Mouse (Mus musculus): ENCODE data around the gene Cckbr.

Gene Cckbr

GRCm38 (mm10) chr7:105487104-105487876 lies 61.8 kb downstream of the Cckbr start:
- intact Hi-C loops (cut with DNase I) = no loop called here

DNA sequence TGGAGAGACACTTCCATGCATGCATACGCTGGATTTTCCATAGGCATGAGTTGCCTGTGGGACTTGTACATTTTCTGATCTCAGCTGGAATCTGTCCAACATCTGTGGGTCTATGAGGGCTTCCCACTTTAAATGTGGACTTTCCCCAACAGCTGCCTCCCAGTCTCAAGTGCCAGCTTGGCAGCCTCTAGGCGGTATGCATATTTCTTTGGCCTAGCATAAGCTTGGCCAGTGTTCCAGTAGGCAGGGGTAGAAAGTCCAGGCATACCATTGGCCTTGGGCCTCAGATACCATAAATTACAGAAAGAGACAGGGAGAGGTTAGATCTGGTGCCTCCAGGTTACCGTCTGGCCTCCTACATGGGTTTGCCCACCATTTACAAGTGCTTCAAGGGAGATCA lies 72.3 kb downstream of the Cckbr start:
- intact Hi-C loops (cut with DNase I) = no loop called here

DNA sequence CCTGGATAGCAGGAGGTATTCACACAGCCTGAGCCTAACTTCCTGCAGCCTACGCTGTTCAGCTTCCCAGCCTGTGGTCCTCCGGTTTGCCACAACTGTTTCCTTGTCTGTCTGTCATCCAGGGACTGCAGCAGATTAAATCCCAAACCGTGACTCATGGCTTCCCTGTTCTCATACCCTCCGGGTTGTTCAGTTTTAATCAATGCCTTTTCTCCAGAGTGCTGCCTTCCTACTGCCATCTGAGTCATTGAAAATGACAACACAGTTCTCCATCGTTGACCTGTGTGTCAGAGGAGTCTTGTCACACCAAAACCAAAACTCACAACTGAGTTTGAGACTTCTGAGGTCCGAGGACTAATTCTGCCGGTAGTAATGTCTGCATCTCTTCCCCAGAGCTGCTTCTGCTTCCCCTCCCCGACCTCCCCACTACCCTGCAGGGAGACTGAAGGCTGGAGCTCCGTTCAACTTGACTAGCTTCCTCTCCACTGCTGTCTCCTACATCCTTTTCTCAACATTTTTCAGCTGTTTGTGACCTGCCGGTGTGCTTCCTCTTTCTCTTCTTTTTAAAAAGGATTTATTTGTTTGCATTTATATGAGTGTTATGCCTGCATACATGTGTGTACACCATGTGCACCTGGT lies 73.4 kb downstream of the Cckbr start:
- intact Hi-C loops (cut with DNase I) = no loop called here

DNA sequence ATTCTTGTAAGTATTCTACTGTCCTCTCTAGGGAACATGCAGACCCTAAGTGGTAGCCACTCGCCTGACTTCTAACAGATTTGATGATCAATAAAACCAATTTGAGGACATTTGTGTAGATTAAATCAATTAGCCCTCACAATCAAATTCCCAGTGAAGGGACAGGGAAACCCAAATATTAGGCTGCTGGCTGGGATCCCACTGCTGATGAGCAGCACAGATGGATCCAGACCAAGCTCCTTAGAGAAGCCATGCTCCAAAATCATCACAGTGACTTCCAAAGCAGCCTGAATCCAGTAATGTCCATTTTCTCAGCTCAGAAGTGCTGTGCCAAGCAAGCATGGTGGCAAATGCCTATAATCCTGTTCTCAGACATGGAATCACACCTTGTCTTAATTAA lies 74.1 kb downstream of the Cckbr start:
- intact Hi-C loops (cut with DNase I) = no loop called here

- intact Hi-C loops (cut with DNase I) = no loop called here
Observed at GRCm38 (mm10) chr7:105501984-105502383, 76.5 kb downstream of the Cckbr start.

GRCm38 (mm10) chr7:105507257-105507656 lies 81.7 kb downstream of the Cckbr start:
- intact Hi-C loops (cut with DNase I) = no loop called here

GRCm38 (mm10) chr7:105510143-105510542 lies 84.6 kb downstream of the Cckbr start:
- intact Hi-C loops (cut with DNase I) = no loop called here

GRCm38 (mm10) chr7:105513845-105514291 lies 88.3 kb downstream of the Cckbr start:
- intact Hi-C loops (cut with DNase I) = loop anchor here (2.0 kb wide), 1 partner anchor 103 kb away; no protein-coding TSS in a partner anchor

GRCm38 (mm10) chr7:105514561-105514960 lies 89.0 kb downstream of the Cckbr start:
- intact Hi-C loops (cut with DNase I) = loop anchor here (2.0 kb wide), 1 partner anchor 104 kb away; no protein-coding TSS in a partner anchor

GRCm38 (mm10) chr7:105515178-105515577 lies 89.6 kb downstream of the Cckbr start:
- intact Hi-C loops (cut with DNase I) = loop anchor here (2.0 to 5.0 kb wide), 2 partner anchors 38 to 104 kb away; no protein-coding TSS in a partner anchor

- intact Hi-C loops (cut with DNase I) = loop anchor here (5.0 kb wide), 1 partner anchor 40 kb away; no protein-coding TSS in a partner anchor
Observed at GRCm38 (mm10) chr7:105516669-105517360, 91.3 kb downstream of the Cckbr start.

- intact Hi-C loops (cut with DNase I) = loop anchor here (5.0 kb wide), 1 partner anchor 42 kb away; no protein-coding TSS in a partner anchor
Observed at GRCm38 (mm10) chr7:105519336-105519735, 93.8 kb downstream of the Cckbr start.

GRCm38 (mm10) chr7:105519771-105520170 lies 94.2 kb downstream of the Cckbr start:
- intact Hi-C loops (cut with DNase I) = loop anchor here (5.0 kb wide), 1 partner anchor 42 kb away; no protein-coding TSS in a partner anchor

DNA sequence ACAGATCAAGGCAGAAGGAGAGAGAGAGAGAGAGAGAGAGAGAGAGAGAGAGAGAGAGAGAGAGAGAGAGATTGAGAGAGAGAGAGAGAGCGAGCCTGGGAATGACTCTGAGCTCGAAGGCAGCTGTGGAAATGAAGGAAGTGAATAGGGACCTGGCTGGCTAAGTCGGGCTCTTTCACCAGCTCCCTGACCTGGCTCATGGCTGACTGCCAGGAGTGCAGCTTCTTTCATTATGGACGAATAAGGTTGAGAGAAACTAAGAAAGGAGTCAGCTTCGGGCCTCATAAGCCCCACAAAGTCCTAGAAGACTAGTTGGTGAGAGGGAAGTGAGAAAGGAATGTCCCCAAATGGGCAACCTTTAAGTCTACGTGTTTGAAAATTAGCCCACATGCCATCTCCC lies 94.7 kb downstream of the Cckbr start:
- intact Hi-C loops (cut with DNase I) = no loop called here
